Mouse (Mus musculus) neutrophil, adult 83 days (primary cell): ENCODE results near the gene Pitx1. TPM values are rescaled to one million over a fixed set of nuclear protein-coding genes. Genes with fewer than 3 reads are reported as not detected.

Experiments
- total RNA-seq, 2 experiments: library from RNA; stranded (reverse); gene quantifications; one replicate each; pipeline ENCODE4 v1.2.4; 2023

Gene Pitx1
- total RNA-seq: not detected

GRCm38 (mm10) chr13:55836142-55836625 lies at the start of gene Pitx1:
Pitx1 (minus strand) TSS chr13:55836192.

GRCm38 (mm10) chr13:55784268-55784667 lies 51.7 kb downstream of the Pitx1 start, which contains the start of gene Catsper3:
Catsper3 (plus strand) TSS chr13:55784568.

Other genes with a start within 250 kb of the Pitx1 start
- gene B4galt7, start 236.3 kb downstream of the Pitx1 start, total RNA-seq: 10 to 100 TPM; 11.1 to 11.7 TPM
- gene Caml, start 213.2 kb downstream of the Pitx1 start, total RNA-seq: 1 to 10 TPM; 8.8 to 9.9 TPM
- 10 to 100 TPM; 37.7 to 44.5 TPM for gene Ddx46, start 201.2 kb downstream of the Pitx1 start, total RNA-seq
- gene B230219D22Rik, start 143.1 kb downstream of the Pitx1 start, total RNA-seq: 10 to 100 TPM; 21.7 to 24.4 TPM
- gene Txndc15, start 121.5 kb downstream of the Pitx1 start, total RNA-seq: 10 to 100 TPM; 13.0 to 15.2 TPM
- gene Pcbd2, start 108.8 kb downstream of the Pitx1 start, total RNA-seq: 10 to 100 TPM; 44.2 to 44.7 TPM
- gene Catsper3, start 51.6 kb downstream of the Pitx1 start, total RNA-seq: not detected